Mouse (Mus musculus): ENCODE measurements around the gene Wnt5a. TPM values are rescaled to one million over a fixed set of nuclear protein-coding genes. Genes with fewer than 3 reads are reported as not detected.

Gene Wnt5a
- polyA plus RNA-seq, 1 experiment from 2014 or later: 24.1 TPM

DNA sequence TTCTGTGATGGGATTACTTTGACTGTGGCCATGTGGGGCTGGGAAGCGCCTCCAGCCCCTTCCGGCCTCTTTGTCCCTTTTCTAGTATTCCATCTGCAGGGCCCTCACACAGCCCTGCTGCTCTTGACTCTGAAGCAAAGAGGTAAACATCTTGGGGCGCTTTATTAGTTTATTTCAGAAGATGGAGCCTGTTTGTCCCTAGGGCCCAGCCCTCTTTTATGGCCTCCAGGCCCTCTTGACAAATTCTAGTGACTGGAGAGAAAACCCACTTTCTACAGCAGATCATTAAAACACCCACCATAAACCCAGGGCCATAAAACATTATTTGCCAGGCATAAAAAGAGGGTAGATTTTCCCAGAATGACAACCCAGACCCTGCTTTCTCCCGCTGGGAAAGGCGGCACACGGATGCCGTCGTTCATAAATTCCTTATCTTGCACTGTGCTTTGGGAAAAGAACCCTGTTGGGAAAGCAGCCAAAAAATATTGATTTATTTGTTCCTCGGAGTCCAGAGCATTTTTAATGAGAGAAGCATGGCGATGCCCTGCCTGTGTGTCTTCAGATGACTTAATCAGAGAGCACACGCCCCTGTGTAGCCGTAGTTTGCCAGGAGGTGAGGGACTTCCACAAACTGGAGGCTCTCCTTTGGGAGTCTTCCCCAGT is 3.2 kb upstream of the Wnt5a start:
- H3K4me1 ChIP-seq: peaks cover 31% of the 10 kb centered on the region
- WGBS: 88% methylated on average over 12 of the region's 12 CpGs
- no peaks in the 10 kb centered on the region for H3K9me3 ChIP-seq
- no peak for DNase-seq (ENCODE audit: extremely low spot score, low spot score)
- H3K4me3 ChIP-seq: no peak overlapping the region
- H3K27me3 ChIP-seq (ENCODE audit: poor library complexity, severe bottlenecking): peaks cover 54% of the 10 kb centered on the region
- H3K27ac ChIP-seq: no peak overlapping the region
- H3K36me3 ChIP-seq (replicated peaks): no peaks in the 10 kb centered on the region

DNA sequence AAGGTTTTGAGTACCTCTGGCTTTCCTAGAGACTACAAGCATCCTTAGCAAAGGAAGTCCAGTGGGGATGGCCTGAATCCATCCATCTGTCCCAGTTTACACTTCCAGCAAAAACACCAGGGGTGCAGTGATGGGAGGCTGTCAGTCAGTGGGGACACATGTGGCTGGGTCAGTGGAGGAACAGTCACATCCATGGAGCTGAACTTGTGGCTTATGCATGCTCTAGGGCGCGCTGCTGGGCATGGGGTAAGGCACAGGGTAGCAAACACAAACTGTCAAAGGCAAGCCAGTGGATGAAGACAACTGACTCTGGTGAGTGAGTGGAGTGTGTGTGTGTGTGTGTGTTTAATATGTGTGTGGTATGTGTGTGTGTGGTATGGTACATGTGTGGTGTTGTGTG is 1.3 kb upstream of the Wnt5a start:
- peaks cover 71% of the 10 kb centered on the region for H3K27me3 ChIP-seq (ENCODE audit: poor library complexity, severe bottlenecking)
- H3K4me1 ChIP-seq: peaks cover 47% of the 10 kb centered on the region
- no peaks in the 10 kb centered on the region for H3K9me3 ChIP-seq
- no peak overlapping the region for H3K4me3 ChIP-seq
- H3K27ac ChIP-seq: no peak overlapping the region
- no peaks in the 10 kb centered on the region for H3K36me3 ChIP-seq (replicated peaks)
- WGBS: 77% methylated on average over 2 of the region's 2 CpGs
- DNase-seq (ENCODE audit: extremely low spot score, low spot score): no peak

DNA sequence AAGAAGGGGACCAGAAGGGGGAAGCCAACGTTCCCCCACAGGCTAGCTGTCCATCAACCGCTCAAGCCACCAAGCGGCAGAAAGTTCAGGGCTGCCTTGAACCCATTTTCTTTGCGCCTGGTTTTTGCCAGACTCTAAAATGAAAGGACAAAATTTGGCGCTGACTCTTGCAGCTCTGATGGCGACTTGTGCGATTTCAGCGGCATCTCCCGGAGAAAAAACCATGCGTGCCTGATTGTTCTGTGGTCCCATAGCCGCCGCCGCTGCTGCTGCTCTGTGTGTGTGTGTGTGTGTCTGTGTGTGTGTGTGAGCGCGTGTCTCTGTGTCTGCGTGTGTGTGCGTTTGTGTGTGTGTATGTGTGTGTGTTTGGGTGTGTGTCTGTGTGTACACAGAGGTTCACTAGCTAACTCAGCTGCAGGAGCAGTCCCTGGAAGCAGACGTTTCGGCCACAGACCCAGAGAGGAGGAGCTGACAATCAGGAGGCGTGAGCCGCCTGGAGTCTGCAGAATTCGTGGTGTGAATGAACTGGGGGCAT is 568 bp downstream of the Wnt5a start:
- Histone ChIP-seq H3K27me3 (ENCODE audit: poor library complexity, severe bottlenecking) (peaks cover 85% of the 10 kb centered on the region), H3K27ac (peak overlapping the region; percentile 93), H3K36me3 (replicated peaks) (no peaks in the 10 kb centered on the region), H3K4me1 (peaks cover 66% of the 10 kb centered on the region), H3K9me3 (no peaks in the 10 kb centered on the region), H3K4me3 (peak overlapping the region; percentile 72)
- 0% methylated on average over 22 of the region's 22 CpGs for WGBS
- DNase-seq (ENCODE audit: extremely low spot score, low spot score): peak; percentile 77

DNA sequence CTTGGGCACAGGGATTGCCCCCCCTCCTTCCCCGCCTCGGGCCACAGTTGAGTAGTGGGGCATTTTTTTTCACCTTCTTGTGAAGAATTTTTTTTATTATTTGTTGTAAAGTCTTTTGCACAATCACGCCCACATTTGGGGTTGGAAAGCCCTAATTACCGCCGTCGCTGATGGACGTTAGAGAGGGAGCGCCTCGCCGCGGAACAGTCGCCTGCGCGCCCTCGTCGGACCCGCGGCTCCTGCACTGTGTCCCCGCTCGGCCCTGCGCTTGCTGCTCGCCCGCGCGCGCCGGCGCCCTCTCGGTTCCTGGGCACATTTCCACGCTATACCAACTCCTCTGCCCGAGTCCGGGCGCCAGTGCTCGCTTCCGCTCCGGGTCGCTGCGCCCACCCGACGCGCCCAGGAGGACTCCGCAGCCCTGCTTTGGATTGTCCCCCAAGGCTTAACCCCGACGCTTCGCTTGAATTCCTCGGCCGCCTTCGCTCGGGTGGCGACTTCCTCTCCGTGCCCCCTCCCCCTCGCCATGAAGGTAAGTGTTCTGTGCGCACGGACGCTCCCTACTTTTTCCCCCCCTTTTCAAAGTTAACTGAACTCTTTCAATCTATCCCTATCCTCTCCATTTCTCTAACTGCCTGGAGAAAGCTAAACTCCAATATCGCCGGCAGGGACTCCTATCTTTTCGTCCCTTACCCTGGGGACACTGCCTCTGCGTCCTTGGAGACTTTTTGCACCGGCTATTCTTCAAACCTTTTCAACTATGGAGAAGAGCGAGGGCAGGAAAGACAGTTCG is 1.2 kb downstream of the Wnt5a start:
- Histone ChIP-seq H3K4me3 (peak overlapping the region; percentile 72), H3K36me3 (replicated peaks) (no peaks in the 10 kb centered on the region), H3K27me3 (ENCODE audit: poor library complexity, severe bottlenecking) (peaks cover 85% of the 10 kb centered on the region), H3K4me1 (peaks cover 72% of the 10 kb centered on the region), H3K27ac (peak overlapping the region; percentile 93), H3K9me3 (no peaks in the 10 kb centered on the region)
- under 1% methylated on average over 62 of the region's 62 CpGs for WGBS
- DNase-seq (ENCODE audit: extremely low spot score, low spot score): no peak

DNA sequence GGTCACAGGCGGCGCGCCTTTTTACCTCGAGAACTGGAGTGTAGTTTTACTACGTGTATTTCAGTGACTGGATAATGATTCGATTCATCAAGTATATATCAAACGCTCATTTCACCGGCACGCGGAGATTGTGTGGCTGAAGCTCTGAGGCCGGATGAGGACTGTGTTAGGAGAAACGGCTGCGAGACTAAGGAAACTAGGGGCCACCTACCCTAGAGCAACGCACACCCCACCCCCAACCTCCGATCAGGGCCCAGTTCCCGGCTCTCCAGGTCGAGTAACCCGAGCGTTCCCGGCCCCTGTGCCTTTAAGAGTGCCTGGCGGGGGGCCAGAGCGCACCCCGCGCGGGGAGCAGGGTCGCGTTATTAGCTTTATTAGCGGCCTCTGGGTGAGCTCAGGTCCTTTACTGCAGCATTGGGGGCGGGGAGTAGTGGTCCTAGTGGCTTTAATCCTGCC is 1.9 kb downstream of the Wnt5a start:
- Histone ChIP-seq H3K27ac (peak overlapping the region; percentile 93), H3K9me3 (no peaks in the 10 kb centered on the region), H3K27me3 (ENCODE audit: poor library complexity, severe bottlenecking) (peaks cover 85% of the 10 kb centered on the region), H3K36me3 (replicated peaks) (no peaks in the 10 kb centered on the region), H3K4me3 (peak overlapping the region; percentile 72), H3K4me1 (peaks cover 78% of the 10 kb centered on the region)
- peak; percentile 69 for DNase-seq (ENCODE audit: extremely low spot score, low spot score)
- under 1% methylated on average over 29 of the region's 29 CpGs for WGBS

DNA sequence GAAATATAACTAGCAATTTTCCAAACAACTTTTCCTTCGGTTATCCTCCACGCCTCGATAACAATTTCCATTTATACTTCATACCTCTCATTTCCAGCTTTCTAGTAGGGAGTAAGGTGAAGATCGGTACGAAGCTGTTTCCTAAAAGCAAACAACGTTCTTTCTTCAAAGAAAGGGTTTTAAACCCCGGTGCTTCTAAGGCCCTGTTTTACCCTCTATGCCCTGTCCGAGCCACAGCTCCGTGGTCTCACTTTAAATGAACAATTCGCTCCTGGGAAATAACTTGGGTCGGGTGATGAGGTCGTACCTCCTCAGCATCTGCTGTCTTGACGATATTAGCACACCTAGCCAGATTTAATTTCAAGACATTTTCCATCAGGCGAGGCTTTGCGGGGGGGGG is 2.5 kb downstream of the Wnt5a start:
- H3K36me3 ChIP-seq (replicated peaks): no peaks in the 10 kb centered on the region
- DNase-seq (ENCODE audit: extremely low spot score, low spot score): no peak
- peaks cover 84% of the 10 kb centered on the region for H3K4me1 ChIP-seq
- H3K4me3 ChIP-seq: peak overlapping the region; percentile 72
- H3K27ac ChIP-seq: peak overlapping the region; percentile 93
- H3K9me3 ChIP-seq: no peaks in the 10 kb centered on the region
- under 1% methylated on average over 15 of the region's 15 CpGs for WGBS
- peaks cover 85% of the 10 kb centered on the region for H3K27me3 ChIP-seq (ENCODE audit: poor library complexity, severe bottlenecking)

DNA sequence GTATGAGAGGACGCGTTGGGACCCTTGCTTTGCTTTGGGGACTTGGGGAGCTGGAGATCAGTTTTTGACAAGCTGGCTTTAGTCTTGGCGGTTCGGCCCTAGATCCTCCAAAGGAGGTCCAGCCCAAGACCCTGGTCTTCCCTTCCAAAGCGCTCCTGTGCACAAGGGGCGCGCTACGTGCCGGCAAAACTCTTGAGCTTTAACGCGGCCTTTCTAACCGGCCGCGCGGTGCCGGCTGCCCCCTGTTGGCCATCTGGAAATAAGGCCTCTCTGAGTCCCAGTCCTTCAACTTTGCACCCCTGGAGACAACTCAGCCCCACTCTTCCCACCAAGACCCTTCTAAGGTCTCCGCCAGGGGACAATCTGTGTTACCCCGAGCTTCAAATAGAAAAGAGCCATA is 2.9 kb downstream of the Wnt5a start:
- H3K27me3 ChIP-seq (ENCODE audit: poor library complexity, severe bottlenecking): peaks cover 85% of the 10 kb centered on the region
- peak; percentile 84 for DNase-seq (ENCODE audit: extremely low spot score, low spot score)
- peak overlapping the region; percentile 72 for H3K4me3 ChIP-seq
- H3K4me1 ChIP-seq: peaks cover 87% of the 10 kb centered on the region
- peak overlapping the region; percentile 93 for H3K27ac ChIP-seq
- H3K36me3 ChIP-seq (replicated peaks): no peaks in the 10 kb centered on the region
- under 1% methylated on average over 18 of the region's 18 CpGs for WGBS
- no peaks in the 10 kb centered on the region for H3K9me3 ChIP-seq

DNA sequence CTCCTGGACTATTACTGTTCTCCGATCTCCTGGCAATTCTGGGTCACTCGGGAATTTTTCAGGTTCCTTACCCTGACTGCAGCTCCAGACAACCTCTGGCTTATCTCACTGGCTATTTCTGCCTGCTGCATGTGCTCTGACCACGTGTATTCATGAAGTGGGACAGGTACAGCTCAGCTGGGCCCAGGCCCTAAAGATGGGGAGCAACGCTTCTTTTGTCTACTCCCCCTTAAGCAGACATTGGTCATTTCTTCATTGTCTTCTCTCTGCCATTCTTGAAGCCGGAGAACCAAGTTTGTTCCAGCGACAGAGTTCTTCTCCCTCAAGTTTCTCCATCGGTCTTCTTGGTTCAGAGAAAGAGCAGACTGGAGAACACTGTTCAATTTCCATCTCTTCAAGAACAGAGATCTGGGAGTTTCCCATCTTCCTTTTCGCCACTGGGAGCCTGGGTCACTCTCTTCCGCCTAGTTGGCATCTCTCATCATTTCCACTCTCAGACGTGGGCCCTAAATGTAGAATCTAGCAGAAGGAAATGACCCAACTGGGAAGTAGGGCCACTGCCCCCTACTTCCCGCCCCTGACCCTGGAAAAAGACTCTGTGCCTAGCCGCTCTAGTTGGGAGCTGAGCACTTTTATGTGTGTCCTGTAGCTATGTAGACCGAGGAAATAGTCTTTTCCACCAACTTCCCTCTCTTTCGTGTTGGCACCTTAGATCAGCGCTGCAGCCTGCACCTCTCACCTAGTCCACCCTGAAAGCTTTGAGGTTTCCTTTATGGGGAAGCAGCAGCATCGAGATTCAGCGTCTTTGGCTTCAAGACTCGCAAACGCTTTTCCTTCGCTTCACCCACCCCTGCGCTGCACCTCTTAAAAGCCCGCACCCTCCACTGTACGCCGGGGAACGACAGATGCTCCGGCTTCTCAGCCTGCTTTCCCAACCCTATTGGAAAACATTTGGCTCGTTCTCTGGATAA is 4.0 kb downstream of the Wnt5a start:
- H3K4me1 ChIP-seq: peaks cover 84% of the 10 kb centered on the region
- peak overlapping the region; percentile 72 for H3K4me3 ChIP-seq
- H3K27me3 ChIP-seq (ENCODE audit: poor library complexity, severe bottlenecking): peaks cover 86% of the 10 kb centered on the region
- no peaks in the 10 kb centered on the region for H3K9me3 ChIP-seq
- peaks cover 10% of the 10 kb centered on the region for H3K36me3 ChIP-seq (replicated peaks)
- peak; percentile 40 for DNase-seq (ENCODE audit: extremely low spot score, low spot score)
- WGBS: 9% methylated on average over 27 of the region's 27 CpGs
- peak overlapping the region; percentile 86 for H3K27ac ChIP-seq

DNA sequence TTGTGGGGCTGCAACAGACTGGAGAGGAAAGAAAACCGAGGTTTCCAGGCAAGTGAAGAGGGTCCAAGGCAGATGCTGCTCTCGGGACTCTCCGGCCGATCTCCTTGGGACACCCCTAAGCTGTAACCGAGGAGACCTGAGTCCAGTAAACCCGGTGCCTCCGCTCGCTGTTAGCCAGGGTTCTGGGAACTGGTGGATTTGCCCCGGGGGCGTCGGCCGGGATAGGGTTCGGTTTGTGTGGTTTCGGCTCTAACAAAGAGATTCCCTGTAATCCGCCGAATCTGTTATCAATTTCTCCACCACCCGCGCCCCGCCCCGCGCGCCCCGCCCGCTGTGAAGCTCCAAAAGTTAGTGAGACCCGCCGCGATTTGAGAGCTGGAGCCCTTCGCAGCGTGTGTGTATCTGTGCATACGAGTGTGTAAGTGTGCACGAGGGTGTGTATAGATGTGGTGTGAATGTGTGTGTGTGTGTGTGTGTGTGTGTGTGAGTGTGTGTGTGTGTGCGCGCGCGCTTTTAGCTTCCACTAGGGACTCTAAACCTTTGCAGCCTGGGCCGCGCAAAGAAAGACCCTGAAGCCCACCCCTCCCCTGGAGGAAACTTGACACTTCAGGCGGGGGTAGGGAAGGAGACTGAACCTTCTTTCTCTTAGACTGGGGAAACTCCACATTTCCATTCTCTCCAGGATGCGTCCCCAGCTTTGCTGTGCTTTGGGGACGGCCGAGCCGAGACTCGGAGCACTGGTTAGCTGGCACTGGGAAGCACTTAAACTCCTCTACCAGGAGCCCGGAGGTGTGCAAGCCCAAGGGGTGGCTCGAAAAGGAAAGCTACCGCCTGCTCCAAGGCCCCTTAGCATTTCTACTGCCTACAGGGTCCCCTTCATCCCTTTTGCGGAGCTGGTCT is 5.1 kb downstream of the Wnt5a start:
- Histone ChIP-seq H3K27me3 (ENCODE audit: poor library complexity, severe bottlenecking) (peaks cover 90% of the 10 kb centered on the region), H3K4me1 (peaks cover 83% of the 10 kb centered on the region)

DNA sequence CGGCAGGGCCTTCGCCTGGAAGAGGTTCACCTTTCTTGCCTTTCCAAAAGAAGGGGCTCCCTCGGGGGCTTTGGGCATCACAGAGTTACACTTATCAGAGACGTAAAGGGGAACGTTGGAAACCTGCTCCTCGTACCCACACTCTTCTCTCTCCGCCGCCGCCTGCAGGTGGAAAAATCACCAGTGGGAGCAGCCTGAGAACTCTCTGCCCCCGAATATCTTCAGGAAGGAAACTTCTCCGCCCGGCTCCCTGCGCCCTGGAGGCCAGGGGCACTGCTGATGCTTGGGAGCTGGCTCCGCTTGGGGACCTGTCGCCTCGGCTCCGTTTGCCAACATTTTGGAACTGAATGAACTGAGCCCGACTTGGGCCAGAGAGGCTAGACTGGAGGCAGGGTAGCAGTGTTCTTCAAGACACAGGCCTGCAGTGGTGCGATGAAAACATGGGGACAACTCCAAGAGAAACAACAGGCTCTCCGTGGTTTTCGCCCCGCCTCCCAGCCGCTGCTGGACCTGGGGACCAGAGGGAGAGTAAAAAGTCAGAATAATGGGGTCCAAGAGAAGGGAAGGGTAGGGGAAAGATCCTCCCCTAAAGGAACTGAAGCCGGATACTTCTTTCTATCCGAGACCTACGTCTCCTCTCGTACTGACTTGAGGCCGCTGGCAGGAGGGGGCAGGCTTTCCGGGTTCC is 5.9 kb downstream of the Wnt5a start:
- H3K27ac ChIP-seq: peak overlapping the region; percentile 86
- peaks cover 11% of the 10 kb centered on the region for H3K36me3 ChIP-seq (replicated peaks)
- no peaks in the 10 kb centered on the region for H3K9me3 ChIP-seq
- H3K4me1 ChIP-seq: peaks cover 83% of the 10 kb centered on the region
- peak overlapping the region; percentile 72 for H3K4me3 ChIP-seq
- DNase-seq (ENCODE audit: extremely low spot score, low spot score): peak; percentile 75
- peaks cover 95% of the 10 kb centered on the region for H3K27me3 ChIP-seq (ENCODE audit: poor library complexity, severe bottlenecking)
- under 1% methylated on average over 29 of the region's 29 CpGs for WGBS

More for the DNA sequence above, 5.1 kb downstream of the Wnt5a start:
- under 1% methylated on average over 47 of the region's 47 CpGs for WGBS
- peak overlapping the region; percentile 72 for H3K4me3 ChIP-seq
- peak; percentile 78 for DNase-seq (ENCODE audit: extremely low spot score, low spot score)
- H3K9me3 ChIP-seq: no peaks in the 10 kb centered on the region
- H3K36me3 ChIP-seq (replicated peaks): peaks cover 11% of the 10 kb centered on the region
- H3K27ac ChIP-seq: peak overlapping the region; percentile 86

DNA sequence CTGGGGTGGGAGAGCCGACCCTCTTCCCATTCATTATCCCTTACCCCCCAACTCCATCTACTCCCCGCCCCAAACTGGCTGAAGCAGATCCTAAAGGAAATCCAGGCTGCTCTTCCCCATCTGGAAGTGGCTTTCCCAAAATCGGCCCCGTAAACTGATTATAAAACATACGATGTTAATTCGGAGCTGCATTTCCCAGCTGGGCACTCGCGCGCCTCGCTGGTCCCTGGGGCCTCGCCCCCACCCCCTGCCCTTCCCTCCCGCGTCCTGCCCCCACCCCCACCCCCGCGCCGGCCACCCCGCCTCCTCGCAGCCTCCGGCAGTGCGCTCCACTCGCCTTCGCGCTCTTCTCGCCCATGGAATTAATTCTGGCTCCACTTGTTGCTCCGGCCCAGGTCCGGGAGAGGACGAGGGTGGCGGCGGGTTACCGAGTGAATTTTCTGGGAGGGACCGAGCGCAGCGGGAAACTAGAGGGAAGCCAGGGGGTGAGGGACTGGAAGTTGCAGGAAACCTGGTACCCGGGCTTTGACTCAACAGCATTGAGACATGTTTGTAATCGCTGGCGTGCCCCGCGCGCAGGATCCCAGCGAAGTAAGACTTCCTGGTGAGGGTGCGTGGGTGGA is 6.6 kb downstream of the Wnt5a start:
- Histone ChIP-seq H3K4me1 (peaks cover 85% of the 10 kb centered on the region), H3K27ac (peak overlapping the region; percentile 86), H3K9me3 (no peaks in the 10 kb centered on the region), H3K4me3 (peak overlapping the region; percentile 72), H3K27me3 (ENCODE audit: poor library complexity, severe bottlenecking) (peaks cover 92% of the 10 kb centered on the region), H3K36me3 (replicated peaks) (peaks cover 13% of the 10 kb centered on the region)
- DNase-seq (ENCODE audit: extremely low spot score, low spot score): peak; percentile 62
- WGBS: under 1% methylated on average over 41 of the region's 41 CpGs

Data from forebrain, embryonic 10.5 days (tissue).